In the genomic region with DNA sequence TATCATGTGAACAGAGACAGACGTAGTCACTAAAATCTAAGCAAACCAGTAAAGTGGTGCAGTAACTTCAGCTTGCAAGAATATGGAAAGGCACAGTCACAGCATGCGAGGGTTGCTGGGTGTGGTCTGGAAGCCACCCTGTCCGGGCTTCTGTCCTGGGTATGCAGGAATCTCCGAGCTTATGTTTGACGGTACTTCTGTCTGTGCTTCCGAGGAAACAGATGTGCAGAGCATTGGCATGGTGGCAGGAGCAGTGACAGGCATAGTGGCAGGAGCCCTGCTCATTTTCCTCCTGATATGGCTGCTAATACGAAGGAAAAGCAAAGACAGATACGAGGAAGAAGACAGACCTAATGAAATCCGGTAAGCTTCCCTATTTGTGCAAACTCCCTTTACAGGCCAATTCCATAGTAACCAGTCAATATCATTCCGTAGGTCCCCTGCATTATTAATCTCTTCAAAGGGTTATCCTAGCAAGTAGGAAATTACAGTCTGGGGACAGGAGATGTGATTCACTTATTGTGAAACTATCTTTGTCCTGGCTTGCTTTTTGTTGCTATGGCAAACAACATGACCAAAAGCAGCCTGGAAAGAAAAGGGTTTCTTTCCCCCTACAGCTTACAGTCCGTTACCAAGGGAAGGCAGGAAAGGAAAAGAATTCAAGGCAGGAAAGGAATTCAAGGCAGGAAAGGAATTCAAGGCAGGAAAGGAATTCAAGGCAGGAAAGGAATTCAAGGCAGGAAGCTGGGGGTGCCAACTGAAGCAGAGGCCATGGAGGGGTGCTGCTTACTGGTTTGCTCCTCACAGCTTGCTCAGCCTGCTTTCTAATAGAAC, we compare ENCODE assay signal across 9 mouse cellular contexts. TPM values are rescaled to one million over a fixed set of nuclear protein-coding genes. Genes with fewer than 3 reads are reported as not detected.
DNase-seq lines count a peak whose midpoint lies in the region; ATAC-seq and TF ChIP-seq lines count a peak whose summit lies in the region.
"Had no signal": no experiment of that assay in that cellular context is flagged by ENCODE, and none has a peak within 500 bp of the region (broad histone marks: within the 10 kb centered on the region; RNA-seq: fewer than 3 reads in every experiment).

No protein-coding gene starts in this region.

- no peak overlapping the region for H3K4me3 ChIP-seq in hindbrain, embryonic 10.5 days
- no peak overlapping the region for H3K4me3 ChIP-seq in hindbrain, postnatal 0 days (ENCODE audit: low read length)
- H3K4me3 ChIP-seq in spleen, adult 2 months (ENCODE audit: extremely low read depth, insufficient read depth, insufficient read length): no peak overlapping the region

- H3K27ac ChIP-seq in hindbrain, embryonic 10.5 days: 0 out of 2 replicates have a peak overlapping the region, but pooled peaks have one; percentile 8
- H3K27ac ChIP-seq in hindbrain, postnatal 0 days: no peak overlapping the region
- H3K27ac ChIP-seq in spleen, adult 2 months (ENCODE audit: insufficient read depth, low read length): peak overlapping the region; percentile 2

- peaks cover 45% of the 10 kb centered on the region for H3K4me1 ChIP-seq in hindbrain, embryonic 10.5 days (replicated peaks)
- H3K4me1 ChIP-seq in hindbrain, postnatal 0 days (ENCODE audit: insufficient read depth, low read length): peaks cover 13% of the 10 kb centered on the region; the same call in 1 of the 2 replicates
- peaks cover 10% of the 10 kb centered on the region for H3K4me1 ChIP-seq in spleen, adult 2 months (ENCODE audit: control insufficient read depth, insufficient read depth, insufficient read length)

- no peak for TF ChIP-seq POLR2A in spleen, adult 2 months (IDR thresholded peaks at IDR 0.05; ENCODE audit: low read depth, low read length)

- H3K9ac ChIP-seq in hindbrain, postnatal 0 days (replicated peaks; ENCODE audit: low read length): no peak overlapping the region

- 81% methylated on average over 11 of the region's 11 CpGs for WGBS in hindbrain, embryonic 10.5 days
- WGBS in hindbrain, postnatal 0 days: 62% methylated on average over 11 of the region's 11 CpGs
- 82% methylated on average over 11 of the region's 11 CpGs for WGBS in spleen, adult 2 months

- no peaks in the 10 kb centered on the region for H3K27me3 ChIP-seq in hindbrain, embryonic 10.5 days (ENCODE audit: insufficient read depth, poor library complexity, severe bottlenecking)
- no peaks in the 10 kb centered on the region for H3K27me3 ChIP-seq in hindbrain, postnatal 0 days (ENCODE audit: insufficient read depth, low read length)
- no peaks in the 10 kb centered on the region for H3K27me3 ChIP-seq in spleen, adult 2 months (ENCODE audit: control insufficient read depth, insufficient read depth, low read length)

- no peak for TF ChIP-seq CTCF in hindbrain, postnatal 0 days (IDR thresholded peaks at IDR 0.05; ENCODE audit: low read depth)
- no peak for TF ChIP-seq CTCF in spleen, adult 2 months (IDR thresholded peaks at IDR 0.05; ENCODE audit: extremely low read depth, insufficient read depth, insufficient read length, insufficient replicate concordance)

- H3K9me3 ChIP-seq in hindbrain, embryonic 10.5 days: 0 out of 2 replicates have a peak, but pooled peaks cover 3% of the 10 kb centered on the region
- H3K9me3 ChIP-seq in hindbrain, postnatal 0 days (ENCODE audit: low read length): no peaks in the 10 kb centered on the region

- no peak for ATAC-seq in hindbrain, postnatal 0 days
- ATAC-seq in CD4-positive, CD25-positive, alpha-beta regulatory T cell, adult 4 months: no peak
- no peak for ATAC-seq in frontal cortex, adult (ENCODE audit: low TSS enrichment)

- H3K36me3 ChIP-seq in hindbrain, embryonic 10.5 days: peaks cover 11% of the 10 kb centered on the region; the same call in 1 of the 2 replicates
- H3K36me3 ChIP-seq in hindbrain, postnatal 0 days (ENCODE audit: insufficient read depth, low read length): no peaks in the 10 kb centered on the region; the same call in 1 of the 2 replicates
- no peaks in the 10 kb centered on the region for H3K36me3 ChIP-seq in spleen, adult 2 months (ENCODE audit: control insufficient read depth, insufficient read depth, low read length)

- no peak for DNase-seq in hindbrain, embryonic 10.5 days (ENCODE audit: low spot score)
- DNase-seq in hindbrain, postnatal 0 days (ENCODE audit: low spot score): no peak
- DNase-seq in spleen, adult 2 months (ENCODE audit: low read depth in 1 of 2, low spot score in 2 of 2): no peak
- no peak for DNase-seq in spleen, adult 18-20 months
- DNase-seq in kidney, postnatal 14 days: peak; percentile 29
- no peak for DNase-seq in thymus, postnatal 14 days
- DNase-seq: right cerebral cortex, adult 18-20 months had no signal

- H3K4me2 ChIP-seq in hindbrain, postnatal 0 days (ENCODE audit: low read depth, low read length): no peak overlapping the region

RNA-seq across cellular contexts. Expression of a gene that starts 19.7 kb away (rescaled TPM):
- 2,933 and 3,536 TPM in 2 replicates for polyA plus RNA-seq in hindbrain, embryonic 10.5 days (2016; fragmentation: Nextera tagmentation; extraction: Ambion mirVana)
- total RNA-seq in hindbrain, postnatal 0 days (2014; rRNA removed): 3,796 and 3,887 TPM in 2 replicates
- 2,316 and 2,371 TPM in 2 replicates for polyA plus RNA-seq in hindbrain, postnatal 0 days (2015; fragmentation: Nextera tagmentation; extraction: Ambion mirVana)
- polyA plus RNA-seq in spleen, adult 2 months (2012; rRNA removed): 1,187 and 1,452 TPM in 2 replicates
- 1,000 to 10,000 TPM; 3,203 to 3,707 TPM for polyA plus RNA-seq in CD4-positive, CD25-positive, alpha-beta regulatory T cell, adult 4 months (2017; shearing (Covaris generic))
